Mouse (Mus musculus) left cerebral cortex, postnatal 10 days (tissue): ENCODE results near the gene Dgcr2. TPM values are rescaled to one million over a fixed set of nuclear protein-coding genes. Genes with fewer than 3 reads are reported as not detected.

Experiments used
- DNase-seq, 2 experiments: peaks; one replicate each; pipeline ENCODE4 v3.0.0; 2021 to 2022; ENCODE audit warnings: low spot score in 2 of 2, mixed read lengths in 1 of 2; ENCODE audit errors: extremely low spot score in 1 of 2
- intact Hi-C: fragments of 180-260 bp; cut with DNase I; formaldehyde crosslinking; loops from one replicate; pipeline ENCODE4 v1.15.1; 2025
- total RNA-seq, 2 experiments: library from RNA; stranded (reverse); gene quantifications; 2 replicates each; pipeline ENCODE4 v1.2.3; 2021

Dgcr2 gene
- total RNA-seq, 2 experiments from 2014 or later: 106 to 107 TPM

DNA sequence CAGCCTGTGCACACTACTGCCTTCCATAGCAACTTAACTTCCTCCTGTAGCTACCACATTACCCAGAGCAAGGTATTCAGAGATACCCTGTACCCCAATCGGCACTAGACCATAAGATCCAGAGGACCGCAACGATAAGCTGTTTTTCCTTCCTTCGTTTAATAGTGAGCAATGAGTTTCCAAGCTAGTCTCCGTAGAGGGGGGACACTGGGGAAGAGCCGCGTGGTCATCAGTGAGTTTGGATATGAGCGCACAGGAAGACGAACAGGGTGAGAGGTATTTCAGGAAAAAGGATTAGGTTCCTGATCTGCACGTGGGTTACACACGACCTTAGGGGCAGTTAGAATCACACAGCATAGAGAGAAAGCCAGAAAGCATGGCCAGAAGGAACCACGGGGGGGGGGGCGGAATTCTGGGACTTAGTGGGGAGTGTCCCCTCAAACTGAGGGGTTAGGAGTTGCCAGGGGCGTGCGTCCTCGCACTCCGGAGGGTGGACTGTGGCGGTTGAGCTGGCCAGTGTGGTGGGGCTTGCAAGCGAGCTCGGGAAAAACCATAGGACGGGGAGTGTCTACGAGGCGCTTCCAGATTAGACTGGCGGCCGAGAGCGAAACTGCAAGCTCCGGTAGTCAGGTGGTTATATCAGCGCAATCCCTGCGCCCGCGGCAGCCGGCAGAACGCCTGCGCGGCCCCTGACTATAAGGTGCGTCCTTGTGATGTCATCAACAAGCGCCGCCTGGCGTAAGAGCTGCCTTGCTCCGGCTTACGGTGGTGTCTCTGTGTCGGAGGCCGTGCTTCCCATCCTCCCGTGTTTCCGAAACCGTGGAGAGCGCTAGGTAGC lies 23.2 kb upstream of the Dgcr2 start:
- intact Hi-C loops: loop anchor here (10.0 kb wide), 1 partner anchor 293 kb away; the partner anchor contains the start of gene Ccdc188
- DNase-seq: peak; percentile 97 to 98

GRCm38 (mm10) chr16:17920586-17920985 lies 22.2 kb upstream of the Dgcr2 start:
- intact Hi-C loops: loop anchor here (10.0 kb wide), 1 partner anchor 294 kb away; the partner anchor contains the start of gene Ccdc188
- DNase-seq: no peak

- intact Hi-C loops: no loop called here
- DNase-seq: peak in 1 of 2 experiments; percentile 46
Observed at GRCm38 (mm10) chr16:17914307-17915249, 16.2 kb upstream of the Dgcr2 start, which contains the start of gene Gsc2. Gene Gsc2, minus strand, starts transcription at chr16:17915059.

DNA sequence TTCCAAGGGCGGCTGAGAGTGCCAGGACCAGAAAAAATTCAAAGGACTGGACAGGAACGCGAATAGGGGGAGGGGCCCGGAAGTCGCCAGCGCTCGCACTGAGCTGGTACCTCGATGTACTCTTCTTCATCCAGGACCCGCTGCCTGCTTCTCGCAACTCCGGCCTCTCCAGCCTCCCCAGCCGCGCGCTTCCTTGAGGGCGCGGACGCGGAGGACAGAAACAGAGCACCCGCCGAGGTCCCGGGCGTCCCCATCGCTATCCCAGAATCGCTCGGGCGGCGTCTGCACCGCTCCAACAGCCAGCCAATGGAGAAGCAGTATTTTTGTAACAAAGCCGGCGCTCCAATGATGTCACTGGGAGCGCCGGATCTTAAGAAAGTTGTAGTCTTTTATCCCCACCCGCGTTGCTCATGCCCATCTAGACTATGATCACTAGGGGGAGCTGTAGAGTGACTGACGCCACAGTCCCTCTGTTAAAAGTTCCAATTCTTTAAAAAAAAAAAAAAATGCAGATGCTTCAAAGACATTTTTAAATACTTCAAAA lies 12.8 kb upstream of the Dgcr2 start, which contains the start of gene Ess2:
TSS of gene Ess2 (minus strand) at position 297 of the 544 bp plus-strand sequence.
- DNase-seq: peak; percentile 92 to 93
- intact Hi-C loops: no loop called here

GRCm38 (mm10) chr16:17896091-17896490 lies 2.3 kb downstream of the Dgcr2 start:
- intact Hi-C loops: no loop called here
- DNase-seq: no peak

DNA sequence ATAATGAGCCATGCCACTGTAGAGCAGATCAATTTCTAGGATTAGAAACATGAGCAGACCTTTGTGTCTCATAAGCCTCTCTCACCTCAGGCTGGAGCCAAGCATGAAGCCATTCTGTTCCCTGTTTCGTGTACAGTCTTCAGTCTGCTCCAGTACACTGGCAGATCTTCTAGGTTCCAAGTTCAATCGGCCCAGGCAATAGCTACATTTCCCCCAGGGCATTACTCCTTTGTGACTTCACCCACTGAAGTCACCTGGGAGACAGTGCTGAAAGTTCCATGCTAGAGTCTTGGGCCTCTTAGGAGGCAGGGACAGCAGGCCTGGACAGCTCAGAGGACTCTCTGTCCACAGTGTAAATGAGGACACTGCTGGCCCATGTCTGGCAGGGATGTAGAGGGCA lies 4.4 kb downstream of the Dgcr2 start, which contains the start of gene Tssk1:
TSS of gene Tssk1 (plus strand) at position 301 of the 400 bp plus-strand sequence.
- no peak for DNase-seq
- intact Hi-C loops: no loop called here

DNA sequence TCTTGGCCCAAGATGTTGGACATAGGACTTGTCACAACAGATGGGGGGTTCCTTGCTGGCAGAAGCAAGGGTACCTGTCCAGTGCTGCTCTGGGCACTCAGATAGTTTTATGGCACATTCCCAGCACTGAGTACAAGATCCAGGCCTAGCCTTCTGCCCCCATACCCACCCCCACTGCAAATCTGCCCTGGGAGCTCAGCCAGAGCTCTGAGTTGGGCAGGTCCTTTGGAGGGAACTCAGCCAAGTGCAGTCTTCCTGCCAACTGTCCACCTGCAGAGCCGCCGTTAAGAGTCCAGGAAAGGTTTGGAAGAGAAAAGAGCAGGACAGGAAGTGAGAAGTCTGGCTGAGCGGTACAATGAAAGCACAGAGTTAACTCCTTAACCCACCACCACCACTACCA lies 5.8 kb downstream of the Dgcr2 start:
- no peak for DNase-seq
- intact Hi-C loops: no loop called here

DNA sequence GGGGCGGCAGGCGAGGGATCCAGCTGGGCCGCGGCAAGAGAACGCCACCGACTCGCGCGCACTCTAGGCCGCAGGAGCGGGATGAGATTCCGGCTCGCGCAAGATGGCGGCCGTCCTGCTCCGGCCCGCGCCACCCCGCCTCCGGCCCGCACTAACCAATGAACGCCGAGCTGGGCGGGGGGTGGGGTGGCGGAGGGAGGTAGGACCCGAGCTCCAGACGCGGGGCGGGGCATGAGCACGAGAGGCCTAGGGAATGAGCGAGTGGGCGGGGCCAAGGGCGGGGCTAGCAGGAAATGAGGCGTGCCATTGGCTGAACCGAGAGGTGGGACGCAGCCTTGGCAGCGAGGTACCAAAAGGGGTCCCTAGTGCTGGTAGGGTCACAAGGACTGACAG lies 6.8 kb downstream of the Dgcr2 start, which contains the start of gene Gm20518:
TSS of gene Gm20518 (minus strand) at position 105 of the 393 bp plus-strand sequence.
- intact Hi-C loops: no loop called here
- peak; percentile 99 to 100 for DNase-seq

GRCm38 (mm10) chr16:17890917-17891566 lies 7.3 kb downstream of the Dgcr2 start:
- intact Hi-C loops: no loop called here
- DNase-seq: peak; percentile 42 to 85

GRCm38 (mm10) chr16:17890342-17890727 lies 8.0 kb downstream of the Dgcr2 start:
- intact Hi-C loops: no loop called here
- DNase-seq: no peak

- intact Hi-C loops: no loop called here
- DNase-seq: no peak
Observed at GRCm38 (mm10) chr16:17889689-17890341, 8.5 kb downstream of the Dgcr2 start.

- intact Hi-C loops: no loop called here
- peak in 1 of 2 experiments; percentile 9 for DNase-seq
Observed at GRCm38 (mm10) chr16:17884116-17884515, 14.2 kb downstream of the Dgcr2 start.

DNA sequence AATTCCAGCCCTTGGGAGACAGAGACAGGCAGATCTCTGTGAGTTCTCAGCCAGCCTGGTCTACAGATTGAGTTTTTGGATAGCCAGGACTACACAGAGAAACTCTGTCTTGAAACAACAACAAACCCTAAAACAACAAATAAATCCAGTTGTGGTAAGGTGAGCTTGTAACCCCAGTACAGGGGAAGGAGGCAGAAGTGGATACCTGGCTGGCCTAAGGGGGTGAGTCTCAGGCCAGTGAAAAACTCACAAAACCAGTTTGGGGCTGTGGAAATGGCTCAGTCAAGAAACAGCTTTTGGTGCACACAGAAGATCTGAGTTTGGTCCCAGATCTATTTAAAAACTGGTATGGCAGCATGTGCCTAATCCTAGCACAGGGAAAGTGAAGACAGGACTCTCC lies 16.2 kb downstream of the Dgcr2 start:
- peak in 1 of 2 experiments; percentile 2 for DNase-seq
- intact Hi-C loops: no loop called here

GRCm38 (mm10) chr16:17879571-17879970 lies 18.8 kb downstream of the Dgcr2 start:
- intact Hi-C loops: no loop called here
- no peak for DNase-seq

DNA sequence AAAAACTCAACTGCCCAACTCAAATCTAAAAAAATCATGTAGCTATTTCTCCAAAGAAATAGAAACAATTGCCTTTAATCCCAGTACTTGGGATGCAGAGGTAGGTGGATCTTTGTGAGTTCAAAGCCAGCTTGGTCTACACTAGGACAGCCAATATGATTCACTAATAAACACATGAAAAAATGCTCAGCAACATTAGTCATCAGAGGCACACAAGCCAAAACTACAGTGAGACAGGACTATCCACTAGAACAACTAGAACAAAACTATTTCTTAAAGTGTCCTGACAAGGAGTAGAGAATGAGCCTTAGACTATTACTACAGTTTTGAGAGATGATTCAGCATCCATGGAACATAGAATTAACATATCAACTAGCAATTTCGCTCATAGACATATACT lies 22.3 kb downstream of the Dgcr2 start:
- no peak for DNase-seq
- intact Hi-C loops: no loop called here

DNA sequence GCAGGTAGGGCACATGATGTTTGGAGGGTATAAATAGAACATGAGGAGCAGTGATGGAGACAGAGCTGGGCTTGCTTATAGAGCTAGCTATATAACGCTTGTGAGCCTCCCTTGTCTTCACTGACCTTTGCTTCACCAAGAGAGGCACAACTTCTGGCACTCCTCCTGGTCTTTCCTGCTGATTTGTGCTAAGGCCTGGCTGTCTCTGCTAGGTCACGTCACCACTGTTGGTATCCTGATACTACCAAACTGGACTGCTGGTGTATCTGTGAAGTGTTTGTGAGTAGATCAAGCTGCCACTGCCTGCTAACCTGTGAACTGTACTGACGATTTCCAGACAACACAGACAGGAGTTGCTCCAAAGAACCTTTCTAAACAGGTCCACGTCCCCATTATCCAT lies 23.2 kb downstream of the Dgcr2 start:
- intact Hi-C loops: no loop called here
- DNase-seq: no peak

DNA sequence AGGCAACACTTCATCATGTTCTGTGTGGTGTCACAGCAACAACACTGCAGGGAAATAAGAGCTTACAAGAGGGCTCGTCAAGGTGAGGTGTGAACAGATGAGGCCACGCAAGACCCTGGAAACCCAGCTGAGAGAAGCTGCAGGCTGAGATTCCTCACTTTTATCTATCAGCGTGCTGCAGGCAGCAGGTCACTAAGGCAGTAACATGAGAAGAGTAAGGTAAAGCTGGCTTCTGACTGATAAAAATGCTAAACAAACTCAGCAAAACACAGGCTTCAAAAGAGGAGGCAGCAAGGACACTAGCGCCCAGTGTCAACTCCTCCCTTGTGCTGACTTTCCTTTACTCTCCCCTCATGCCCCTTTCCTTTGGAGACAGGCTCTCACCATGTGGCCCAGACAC lies 25.4 kb downstream of the Dgcr2 start:
- intact Hi-C loops: no loop called here
- no peak for DNase-seq

DNA sequence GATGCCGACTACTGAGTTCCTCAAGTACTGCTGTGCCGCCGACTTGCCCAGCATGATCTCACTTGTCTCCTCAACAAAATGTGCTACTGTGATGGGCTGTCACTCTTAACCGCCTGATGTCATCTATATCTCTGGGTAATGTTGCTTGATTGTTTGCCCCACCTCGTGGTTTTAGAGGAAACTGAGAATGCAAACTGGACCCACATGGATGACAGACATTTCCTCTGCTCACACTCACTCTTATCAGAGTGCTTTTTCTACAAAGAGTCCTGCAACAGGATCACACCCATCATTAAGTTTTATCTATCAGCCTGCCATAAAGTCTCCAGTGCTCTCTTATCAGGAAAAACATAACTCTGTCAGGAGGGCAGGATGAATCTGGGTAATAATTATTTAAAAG lies 27.1 kb downstream of the Dgcr2 start:
- intact Hi-C loops: no loop called here
- DNase-seq: no peak
